Mouse (Mus musculus) bone marrow, adult 2 months (tissue): Measurements from ENCODE around the gene Taf3. TPM values are rescaled to one million over a fixed set of nuclear protein-coding genes. Genes with fewer than 3 reads are reported as not detected.

ENCODE experiments used
- H3K27ac ChIP-seq: fragments of 200-500 bp; 2 replicates; pipeline ENCODE4 v1.5.1; 2012; ENCODE audit warnings: low read depth, mild to moderate bottlenecking, control low read depth, inconsistent platforms, low read length; ENCODE audit not compliant: control insufficient read depth, poor library complexity, insufficient read depth
- H3K4me1 ChIP-seq: fragments of 200-500 bp; 2 replicates; pipeline ENCODE4 v1.6.1; 2011; ENCODE audit warnings: low read length; ENCODE audit not compliant: control insufficient read depth, insufficient read depth
- H3K4me3 ChIP-seq: fragments of 200-500 bp; replicated peaks from 2 replicates; pipeline ENCODE3; 2011; ENCODE audit warnings: mild to moderate bottlenecking, low read depth, low read length, control low read depth; ENCODE audit not compliant: control insufficient read depth
- CTCF ChIP-seq: fragments of 200-500 bp; IDR thresholded peaks from 2 replicates; pipeline ENCODE4 v1.5.1; 2011; ENCODE audit warnings: low read length, control low read depth; ENCODE audit not compliant: control insufficient read depth, insufficient read depth
- POLR2A ChIP-seq: fragments of 200-500 bp; IDR thresholded peaks from 2 replicates; pipeline ENCODE4 v1.6.1; 2011; ENCODE audit warnings: low read depth, mild to moderate bottlenecking, control low read depth, low read length, borderline replicate concordance; ENCODE audit not compliant: control insufficient read depth
- WGBS: fragments of 180-500 bp; shearing (Covaris S2); methylation state at CpG from one replicate; pipeline ENCODE4 v1.1.7; 2018; 5-methylcytosine and 5-hydroxymethylcytosine counted together
- polyA plus RNA-seq: library from polyadenylated mRNA; stranded (reverse); fragments of >200 nt; gene quantifications from 2 replicates; pipeline ENCODE4 v1.2.4, GENCODE M21; 2011; ENCODE audit warnings: low replicate concordance; ENCODE audit not compliant: missing spikeins, insufficient read depth, insufficient read length

Gene Taf3
- polyA plus RNA-seq, 1 experiment, result 6.5 TPM

DNA sequence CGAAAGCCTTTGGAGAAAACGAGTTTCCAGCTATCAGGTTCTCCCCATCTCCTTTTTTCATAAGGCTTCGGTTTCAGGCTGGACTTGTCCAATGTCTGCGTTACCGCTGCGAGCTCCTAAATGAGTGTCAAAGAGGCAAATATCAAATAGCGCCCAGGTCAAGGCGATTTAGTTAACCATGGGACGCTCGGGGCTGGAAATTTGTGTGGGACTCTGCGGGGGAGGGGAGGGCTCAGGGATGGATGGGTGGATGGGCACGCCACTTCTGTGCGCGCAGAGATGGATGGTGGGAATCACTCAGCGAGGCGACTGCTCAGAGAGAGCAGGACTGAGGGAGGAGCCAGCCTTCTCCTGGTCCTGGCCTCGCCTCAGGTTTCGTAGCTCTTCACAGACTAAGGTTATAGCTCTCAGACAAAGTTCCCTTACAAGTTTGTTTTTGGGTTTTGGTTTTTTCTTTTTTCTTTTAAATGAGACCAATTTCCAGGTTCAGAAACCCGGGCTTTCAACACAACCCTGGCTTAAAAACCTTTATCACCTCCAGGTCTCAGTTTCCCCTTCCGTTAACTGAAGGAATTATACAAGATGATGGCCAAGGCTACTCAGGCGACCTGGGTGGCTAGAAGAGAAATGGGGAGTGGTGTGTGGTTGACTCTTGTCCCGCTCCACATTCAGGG is 152.2 kb downstream of the Taf3 start:
- TF ChIP-seq CTCF (no peak), POLR2A (no peak)
- H3K4me1 ChIP-seq, result no peaks in the 10 kb centered on the region
- no peak overlapping the region for H3K27ac ChIP-seq
- H3K4me3 ChIP-seq, result no peak overlapping the region
- WGBS, result 5% methylated on average over 22 of the region's 22 CpGs

- WGBS, result 10% methylated on average over 19 of the region's 19 CpGs
- TF ChIP-seq CTCF (no peak), POLR2A (no peak)
- Histone ChIP-seq H3K27ac (no peak overlapping the region), H3K4me3 (no peak overlapping the region), H3K4me1 (no peaks in the 10 kb centered on the region)
These were observed 153.4 kb downstream of the Taf3 start for GRCm38 (mm10) chr2:9894836-9895593.

DNA sequence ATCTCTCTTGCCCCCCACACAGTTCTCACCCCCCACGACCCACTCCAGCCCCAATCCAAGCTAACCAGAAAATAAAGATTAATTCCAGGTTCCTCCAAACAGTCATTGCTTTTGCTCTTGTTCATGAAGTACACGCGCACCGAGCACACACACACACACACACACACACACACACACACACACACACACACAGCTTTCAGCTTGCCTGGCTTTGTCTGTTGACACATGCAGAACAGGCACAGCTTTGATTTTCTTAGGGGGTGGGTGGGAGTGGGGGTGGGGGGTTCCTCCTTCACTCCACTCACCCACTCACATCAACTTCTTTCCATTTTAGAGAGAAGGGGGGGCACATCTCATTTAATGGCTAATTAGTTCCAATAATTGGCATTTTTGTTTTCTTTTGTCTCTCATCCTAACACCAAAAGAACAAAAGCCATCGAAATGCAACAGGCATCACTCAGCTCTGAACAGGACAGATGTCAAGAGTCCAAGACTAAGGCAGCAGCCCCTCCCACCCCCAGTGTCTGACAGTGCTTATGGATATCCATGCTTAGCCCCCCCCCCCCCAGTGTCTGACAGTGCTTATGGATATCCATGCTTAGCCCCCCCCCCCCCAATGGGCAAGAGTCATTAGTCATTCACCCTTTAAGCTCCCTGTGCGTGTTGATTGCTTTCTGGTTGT is 155.0 kb downstream of the Taf3 start:
- H3K4me1 ChIP-seq, result no peaks in the 10 kb centered on the region; the same call in 1 of the 2 replicates
- TF ChIP-seq CTCF (no peak), POLR2A (no peak)
- H3K27ac ChIP-seq, result no peak overlapping the region
- H3K4me3 ChIP-seq, result no peak overlapping the region
- WGBS, result 8% methylated on average over 6 of the region's 6 CpGs

GRCm38 (mm10) chr2:9892541-9892940 is 155.9 kb downstream of the Taf3 start:
- H3K27ac ChIP-seq, result no peak overlapping the region
- no peak for TF ChIP-seq POLR2A
- no peak for TF ChIP-seq CTCF
- H3K4me1 ChIP-seq, result no peaks in the 10 kb centered on the region; the same call in 1 of the 2 replicates
- H3K4me3 ChIP-seq, result no peak overlapping the region
- 16% methylated on average over 7 of the region's 7 CpGs for WGBS

DNA sequence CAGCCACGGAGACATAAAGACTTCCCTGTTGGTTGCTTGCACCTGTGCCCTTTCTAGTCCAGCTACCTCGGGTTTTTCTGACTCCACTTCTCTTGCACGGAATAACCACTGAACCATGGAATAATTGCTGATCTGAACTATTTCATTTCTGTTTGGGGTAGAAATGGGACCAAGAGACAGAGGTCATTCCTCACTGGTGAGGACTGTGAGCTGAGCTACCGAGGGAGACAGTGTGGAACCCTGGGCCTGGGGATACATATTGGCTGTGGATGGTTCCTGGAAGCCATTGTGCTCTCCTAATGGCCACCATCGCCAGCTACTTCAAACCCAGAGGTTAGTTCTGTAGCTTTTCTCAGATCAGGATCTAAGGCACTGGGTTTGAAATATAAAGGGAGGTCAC is 157.5 kb downstream of the Taf3 start:
- Histone ChIP-seq H3K27ac (no peak overlapping the region), H3K4me1 (no peaks in the 10 kb centered on the region; the same call in 1 of the 2 replicates), H3K4me3 (no peak overlapping the region)
- WGBS, result 12% methylated on average over 5 of the region's 5 CpGs
- no peak for TF ChIP-seq CTCF
- TF ChIP-seq POLR2A, result no peak

- TF ChIP-seq CTCF, result no peak
- no peak for TF ChIP-seq POLR2A
These were observed 158.1 kb downstream of the Taf3 start for GRCm38 (mm10) chr2:9890251-9890650.

GRCm38 (mm10) chr2:9889651-9890183 is 158.7 kb downstream of the Taf3 start, which contains the start of gene Gata3:
Gene Gata3, minus strand, starts transcription at chr2:9890034.
- TF ChIP-seq POLR2A, result no peak
- TF ChIP-seq CTCF, result no peak
- H3K4me1 ChIP-seq, result no peaks in the 10 kb centered on the region; the same call in 1 of the 2 replicates
- no peak within 1 kb of the TSS for H3K27ac ChIP-seq
- no peak within 1 kb of the TSS for H3K4me3 ChIP-seq
- under 1% methylated on average over 23 of the region's 23 CpGs for WGBS

More at GRCm38 (mm10) chr2:9890251-9890650, 158.1 kb downstream of the Taf3 start:
- 4% methylated on average over 8 of the region's 8 CpGs for WGBS
- no peaks in the 10 kb centered on the region; the same call in 1 of the 2 replicates for H3K4me1 ChIP-seq
- H3K27ac ChIP-seq, result no peak overlapping the region
- no peak overlapping the region for H3K4me3 ChIP-seq
